ENCODE assay signal across 11 mouse cellular contexts in the genomic region with DNA sequence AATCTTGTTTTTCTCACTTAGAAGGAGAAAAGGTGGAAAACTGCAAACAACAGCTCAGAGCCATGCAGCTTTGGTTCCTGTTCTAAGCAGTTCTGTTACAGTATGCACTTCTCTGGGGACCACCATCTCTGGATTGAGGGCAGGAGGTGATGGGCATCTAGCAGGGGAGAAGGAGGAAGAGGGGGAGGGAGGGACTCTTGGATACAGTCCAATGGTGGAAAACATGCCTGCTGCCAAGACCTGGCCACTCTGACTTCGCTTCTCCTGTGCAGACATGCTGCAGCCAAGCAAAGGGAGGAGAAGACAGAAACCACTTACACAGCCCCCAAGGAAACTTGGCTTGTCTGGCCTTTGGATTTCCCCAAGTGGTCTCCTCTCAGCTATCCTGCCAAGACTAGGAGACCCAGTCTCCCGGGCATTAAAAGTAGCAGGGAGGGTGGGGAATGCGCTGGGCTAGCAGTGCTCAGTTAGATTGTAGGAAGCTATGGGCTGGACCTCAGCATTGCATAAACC. TPM values are rescaled to one million over a fixed set of nuclear protein-coding genes. Genes with fewer than 3 reads are reported as not detected.
DNase-seq lines count a peak whose midpoint lies in the region; ATAC-seq lines count a peak whose summit lies in the region.
"Had no signal": no experiment of that assay in that cellular context is flagged by ENCODE, and none has a peak within 500 bp of the region (broad histone marks: within the 10 kb centered on the region; RNA-seq: fewer than 3 reads in every experiment).

No protein-coding gene starts in this region.

- H3K9me3 ChIP-seq in kidney, embryonic 15.5 days (replicated peaks) = no peaks in the 10 kb centered on the region
- H3K9me3 ChIP-seq in heart, embryonic 15.5 days (replicated peaks) = no peaks in the 10 kb centered on the region
- H3K9me3 ChIP-seq: midbrain, embryonic 15.5 days had no signal

- no peak for DNase-seq in kidney, postnatal 36 days
- DNase-seq in 3T3-L1 (ENCODE audit: low read depth, low spot score) (peak; percentile 44), MN1 (ENCODE audit: low spot score) (peak; percentile 42)
- no peak for DNase-seq in layer of hippocampus, adult 9-11 months
- no peak for DNase-seq in thymus, postnatal 25 days
- DNase-seq: cerebellum, adult 9-10 months; kidney, postnatal 14 days had no signal

- 64% methylated on average over 3 of the region's 3 CpGs for WGBS in kidney, embryonic 15.5 days
- 39% methylated on average over 3 of the region's 3 CpGs for WGBS in heart, embryonic 15.5 days

- no peak overlapping the region for H3K9ac ChIP-seq in kidney, embryonic 15.5 days
- H3K9ac ChIP-seq in heart, embryonic 15.5 days = no peak overlapping the region
- H3K9ac ChIP-seq: midbrain, embryonic 15.5 days had no signal

- H3K27me3 ChIP-seq in kidney, embryonic 15.5 days = no peaks in the 10 kb centered on the region
- no peaks in the 10 kb centered on the region for H3K27me3 ChIP-seq in heart, embryonic 15.5 days
- H3K27me3 ChIP-seq: midbrain, embryonic 15.5 days had no signal

- peaks cover 4% of the 10 kb centered on the region; the same call in 1 of the 2 replicates for H3K4me1 ChIP-seq in kidney, embryonic 15.5 days
- peaks cover 30% of the 10 kb centered on the region for H3K4me1 ChIP-seq in heart, embryonic 15.5 days (replicated peaks)
- H3K4me1 ChIP-seq: midbrain, embryonic 15.5 days had no signal

- ATAC-seq in kidney, embryonic 15.5 days (replicated peaks; ENCODE audit: low FRiP score) = no peak
- ATAC-seq in heart, embryonic 15.5 days (replicated peaks; ENCODE audit: insufficient number of reproducible peaks, insufficient read depth, low FRiP score, low read depth) = 0 out of 2 replicates have a peak, but pooled peaks have one; percentile 25
- ATAC-seq: inflammation-experienced regulatory T-cells, adult 6 months; midbrain, embryonic 15.5 days had no signal

- H3K36me3 ChIP-seq in kidney, embryonic 15.5 days = peaks cover 75% of the 10 kb centered on the region
- peaks cover 4% of the 10 kb centered on the region; the same call in 1 of the 2 replicates for H3K36me3 ChIP-seq in heart, embryonic 15.5 days

- no peak overlapping the region for H3K4me3 ChIP-seq in kidney, embryonic 15.5 days (replicated peaks)
- no peak overlapping the region for H3K4me3 ChIP-seq in heart, embryonic 15.5 days
- H3K4me3 ChIP-seq: midbrain, embryonic 15.5 days had no signal

- no peak overlapping the region for H3K4me2 ChIP-seq in kidney, embryonic 15.5 days
- H3K4me2 ChIP-seq in heart, embryonic 15.5 days = no peak overlapping the region
- H3K4me2 ChIP-seq: midbrain, embryonic 15.5 days had no signal

- H3K27ac ChIP-seq in kidney, embryonic 15.5 days = 0 out of 2 replicates have a peak overlapping the region, but pooled peaks have one; percentile 0
- H3K27ac ChIP-seq in heart, embryonic 15.5 days = peak overlapping the region; percentile 57
- H3K27ac ChIP-seq: midbrain, embryonic 15.5 days had no signal

RNA-seq across cellular contexts. Expression of a gene that starts 52.7 kb away (rescaled TPM):
- 12.9 and 13.5 TPM in 2 replicates for polyA plus RNA-seq in kidney, embryonic 15.5 days (2015; fragmentation: Nextera tagmentation; extraction: Ambion mirVana)
- 16.0 and 18.2 TPM in 2 replicates for polyA plus RNA-seq in heart, embryonic 15.5 days (2015; fragmentation: Nextera tagmentation; extraction: Ambion mirVana)

Comparison
In these comparisons a context has a peak if more than half of its experiments do, and no peak if none do; other contexts are left out.
1. DNase-seq: peak in 3T3-L1 (single experiment) and MN1 (single experiment); none in kidney, postnatal 36 days (0 of 2), layer of hippocampus, adult 9-11 months (single experiment) and thymus, postnatal 25 days (single experiment).